Mouse (Mus musculus) adrenal gland, postnatal 14 days (tissue): Measurements from ENCODE around the gene Sgip1. TPM values are rescaled to one million over a fixed set of nuclear protein-coding genes. Genes with fewer than 3 reads are reported as not detected.

Experiments used
- DNase-seq: peaks from one replicate; pipeline ENCODE4 v3.0.0; 2021; ENCODE audit warnings: mixed read lengths
- total RNA-seq: library from RNA; stranded (reverse); gene quantifications from 2 replicates; pipeline ENCODE4 v1.2.3, GENCODE M21; 2021

Gene Sgip1
- total RNA-seq, 1 experiment from 2014 or later = 8.2 TPM

- DNase-seq = no peak
Observed at GRCm38 (mm10) chr4:102840062-102840798, 99.1 kb downstream of the Sgip1 start.

GRCm38 (mm10) chr4:102840956-102841729 lies 100.0 kb downstream of the Sgip1 start:
- DNase-seq = no peak

GRCm38 (mm10) chr4:102850498-102850897 lies 109.4 kb downstream of the Sgip1 start:
- no peak for DNase-seq

- DNase-seq = no peak
Observed at GRCm38 (mm10) chr4:102851161-102851560, 110.1 kb downstream of the Sgip1 start.

- DNase-seq = no peak
Observed at GRCm38 (mm10) chr4:102852290-102852689, 111.2 kb downstream of the Sgip1 start.

- DNase-seq = no peak
Observed at GRCm38 (mm10) chr4:102852808-102853207, 111.7 kb downstream of the Sgip1 start.

- peak; percentile 12 for DNase-seq
Observed at GRCm38 (mm10) chr4:102853330-102854022, 112.4 kb downstream of the Sgip1 start.

- no peak for DNase-seq
Observed at GRCm38 (mm10) chr4:102854928-102855892, 114.1 kb downstream of the Sgip1 start.

GRCm38 (mm10) chr4:102856086-102856485 lies 115.0 kb downstream of the Sgip1 start:
- DNase-seq = no peak

GRCm38 (mm10) chr4:102859259-102860194 lies 118.4 kb downstream of the Sgip1 start:
- DNase-seq = peak; percentile 24

- DNase-seq = no peak
Observed at GRCm38 (mm10) chr4:102862751-102863710, 121.9 kb downstream of the Sgip1 start.

- DNase-seq = no peak
Observed at GRCm38 (mm10) chr4:102866531-102866930, 125.4 kb downstream of the Sgip1 start.

- no peak for DNase-seq
Observed at GRCm38 (mm10) chr4:102871274-102871673, 130.2 kb downstream of the Sgip1 start.

- DNase-seq = peak; percentile 8
Observed at GRCm38 (mm10) chr4:102883142-102883541, 142.0 kb downstream of the Sgip1 start.

GRCm38 (mm10) chr4:102884228-102884627 lies 143.1 kb downstream of the Sgip1 start:
- no peak for DNase-seq

- DNase-seq = peak; percentile 12
Observed at GRCm38 (mm10) chr4:102886459-102886858, 145.4 kb downstream of the Sgip1 start.

- no peak for DNase-seq
Observed at GRCm38 (mm10) chr4:102886902-102887301, 145.8 kb downstream of the Sgip1 start.

GRCm38 (mm10) chr4:102887770-102888689 lies 146.9 kb downstream of the Sgip1 start:
- DNase-seq = no peak
